Mouse (Mus musculus) Muller cell, postnatal 12 days (primary cell): ENCODE measurements around the gene Zmiz1.

Experiments used
- DNase-seq: peaks from one replicate; pipeline ENCODE4 v3.0.0-alpha.2; 2015; ENCODE audit errors: inconsistent ontology term

Zmiz1 gene

DNA sequence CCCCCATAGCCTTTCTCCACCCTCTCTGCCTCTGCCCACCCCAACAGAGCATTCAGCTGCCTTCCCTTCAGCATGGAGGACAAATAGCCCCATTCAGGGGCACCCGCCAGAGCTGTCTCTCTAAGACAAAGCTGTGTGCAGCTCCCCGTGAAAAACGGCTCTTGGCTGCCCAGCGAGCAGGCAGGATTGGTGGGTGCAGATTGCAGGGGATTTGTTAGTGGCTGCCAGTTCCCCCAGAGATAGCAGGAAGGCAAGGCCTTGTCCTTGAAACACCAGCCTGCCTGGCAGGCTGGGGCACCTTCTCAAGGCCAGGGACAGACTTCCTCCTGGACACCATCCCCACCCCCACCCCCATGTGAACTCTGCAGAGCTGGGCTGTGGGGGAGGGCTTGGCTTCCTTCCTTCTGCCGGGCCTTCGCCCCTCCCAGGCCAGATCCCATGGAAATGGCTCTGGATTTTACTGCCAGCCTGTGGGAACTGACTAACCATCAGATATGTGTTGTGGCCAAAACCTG, 128.6 kb downstream of the Zmiz1 start:
- peak; percentile 86 for DNase-seq

DNA sequence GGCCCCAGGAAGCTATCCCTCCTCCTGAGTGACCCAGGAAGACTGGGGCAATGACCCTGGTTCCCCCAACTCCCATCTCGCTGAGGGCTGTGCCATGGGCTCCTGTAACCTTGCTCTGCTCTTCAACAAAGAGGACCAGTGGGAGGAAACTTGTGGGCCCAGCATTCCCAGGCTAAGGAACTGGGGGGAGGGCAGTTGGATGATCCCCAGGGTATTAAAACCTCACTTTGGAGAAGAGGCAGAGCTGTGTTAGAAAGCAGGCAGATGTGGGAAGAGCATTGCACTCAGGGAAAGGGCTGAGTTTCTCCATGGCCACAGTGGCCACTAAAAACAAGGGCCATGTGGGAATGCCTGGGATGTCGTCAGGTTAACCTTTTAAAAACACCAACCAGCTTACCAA, 129.2 kb downstream of the Zmiz1 start:
- DNase-seq = no peak

DNA sequence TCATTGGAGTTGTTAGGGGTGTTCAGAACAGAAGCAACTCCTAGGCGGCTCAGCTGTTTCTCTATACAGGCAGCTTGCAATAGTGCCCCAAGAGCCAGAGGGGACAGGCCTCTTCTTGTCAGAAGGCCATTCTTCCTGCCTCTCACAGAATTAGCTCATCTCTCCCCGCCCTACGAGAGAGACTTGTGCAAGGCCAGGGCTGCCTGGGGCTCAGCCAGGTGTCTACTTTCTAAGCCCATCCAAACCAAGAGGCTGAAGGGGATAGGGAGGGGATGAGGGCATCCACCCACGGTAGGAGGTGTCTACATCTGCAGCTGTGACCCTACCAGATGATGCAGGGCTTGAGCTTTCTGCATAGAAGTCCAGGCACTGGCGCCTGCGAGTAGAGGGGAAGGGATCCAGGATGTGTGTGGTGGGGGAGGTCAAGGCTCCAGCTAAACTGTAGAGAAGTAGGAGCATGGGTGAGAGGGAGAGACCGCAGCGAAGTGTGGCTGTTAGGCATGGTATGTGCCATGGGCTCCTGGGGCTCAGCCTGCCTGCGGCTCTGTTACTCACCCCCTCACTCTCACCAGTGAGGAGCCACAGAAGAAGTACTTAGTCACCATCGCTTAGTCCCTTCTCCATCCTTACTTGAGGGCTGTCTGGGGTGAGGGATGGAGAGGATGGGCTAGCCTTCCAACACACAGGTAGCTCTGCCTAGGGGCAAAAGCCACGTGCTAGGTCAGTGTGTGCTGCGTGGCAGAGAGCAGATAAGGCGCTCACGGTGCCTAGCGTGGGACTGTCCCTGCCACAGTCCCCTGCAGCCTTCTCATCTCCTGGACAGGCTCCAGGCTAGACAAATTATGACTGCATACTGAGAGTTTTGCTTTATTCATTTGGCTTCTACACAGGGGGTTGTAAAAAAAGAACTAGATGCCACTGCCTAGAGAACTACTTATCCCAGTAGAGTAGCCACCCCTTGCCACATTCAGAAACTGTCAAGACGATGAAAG, 130.3 kb downstream of the Zmiz1 start:
- DNase-seq = peak; percentile 70

DNA sequence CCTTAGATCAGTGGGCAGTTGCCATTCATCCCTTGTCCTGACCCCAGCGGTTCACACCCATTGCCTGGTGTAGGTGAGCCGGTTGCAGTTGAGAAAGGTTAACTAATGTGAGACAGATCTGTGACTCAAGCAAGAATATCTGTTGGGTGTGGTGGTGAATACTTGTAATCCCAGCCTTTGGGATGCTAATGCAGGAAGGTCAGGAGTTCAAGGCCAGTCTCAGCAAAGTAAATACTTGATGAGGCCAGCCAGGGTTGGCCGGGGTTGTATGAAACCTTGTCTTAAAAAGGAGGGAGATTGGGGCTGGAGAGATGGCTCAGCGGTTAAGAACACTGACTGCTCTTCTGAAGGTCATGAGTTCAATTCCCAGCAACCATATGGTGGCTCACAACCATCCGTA, 132.0 kb downstream of the Zmiz1 start:
- DNase-seq = no peak

DNA sequence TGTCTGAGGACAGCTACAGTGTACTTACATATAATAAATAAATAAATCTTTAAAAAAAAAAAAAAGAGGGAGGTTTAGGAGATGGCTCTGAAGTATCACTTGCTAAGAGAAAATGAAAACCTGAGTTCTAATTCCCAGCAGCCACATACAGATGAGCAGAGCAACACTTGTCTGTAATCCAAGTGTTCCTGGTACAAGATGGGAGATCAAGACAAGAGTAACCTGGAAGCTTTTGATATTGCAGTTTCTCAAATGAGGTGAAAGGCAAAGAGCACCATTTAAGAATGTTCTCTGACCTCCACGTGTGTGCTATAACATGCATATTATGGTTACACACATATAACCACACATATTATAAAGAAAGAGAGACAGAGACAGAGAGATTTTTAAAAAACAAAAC, 132.4 kb downstream of the Zmiz1 start:
- no peak for DNase-seq

DNA sequence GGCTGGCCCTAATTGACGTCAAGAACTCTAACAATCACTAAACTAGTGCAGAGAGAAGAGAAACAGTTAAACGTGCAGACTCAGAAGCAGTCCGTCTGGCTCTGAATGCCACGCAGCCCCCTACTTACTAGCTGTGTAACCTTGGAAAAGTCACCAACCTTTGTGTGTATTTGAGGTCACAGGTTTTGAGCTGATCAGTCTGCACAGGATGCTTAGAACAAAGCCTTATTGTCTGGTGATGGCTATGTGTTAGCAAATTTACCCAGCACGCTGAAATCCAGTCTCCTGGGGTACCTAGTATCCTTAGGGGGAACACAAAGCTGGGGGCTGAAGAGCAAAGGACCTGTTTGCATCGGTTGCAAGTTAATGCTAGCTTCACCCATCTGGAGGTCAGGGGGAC, 133.5 kb downstream of the Zmiz1 start:
- DNase-seq = no peak

DNA sequence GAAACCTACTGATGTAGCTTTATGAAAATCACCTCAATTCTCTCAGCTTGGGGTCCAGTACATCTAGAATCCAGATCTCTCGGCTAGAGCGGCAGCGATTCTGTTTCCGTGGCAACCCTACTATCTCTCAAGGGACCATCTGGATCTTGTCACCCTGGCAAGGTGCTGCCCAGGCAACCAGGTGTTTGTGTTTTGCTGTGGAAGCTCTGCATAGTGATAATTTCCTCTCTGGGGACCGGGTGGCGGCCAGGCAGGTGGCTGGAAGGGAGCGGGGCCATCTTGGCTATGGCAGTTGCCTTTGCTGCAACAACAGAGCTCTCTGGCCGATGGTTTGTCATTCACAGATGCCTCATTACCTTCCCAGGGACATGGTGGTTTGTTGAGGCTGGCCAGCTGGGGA, 134.9 kb downstream of the Zmiz1 start:
- DNase-seq = no peak

DNA sequence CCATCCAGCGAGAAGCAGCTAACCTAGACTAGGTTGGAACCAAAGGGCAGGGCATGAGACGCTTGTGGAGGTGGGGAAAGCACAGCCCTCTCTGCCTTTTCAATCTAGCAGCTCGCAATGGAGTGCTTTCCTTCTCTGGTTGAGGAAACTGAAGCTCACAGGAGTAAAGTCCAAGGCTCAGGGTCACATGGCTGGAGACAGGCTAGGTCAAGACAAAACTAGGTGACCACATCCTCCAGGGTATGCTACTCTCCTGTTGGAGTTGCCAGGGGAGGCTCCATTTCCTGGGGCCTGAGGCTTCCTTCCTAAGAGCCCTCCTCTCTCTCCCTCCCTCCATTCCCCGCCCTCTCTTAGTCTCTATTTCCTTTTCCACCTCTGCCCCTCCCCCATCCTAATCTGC, 135.6 kb downstream of the Zmiz1 start:
- no peak for DNase-seq

DNA sequence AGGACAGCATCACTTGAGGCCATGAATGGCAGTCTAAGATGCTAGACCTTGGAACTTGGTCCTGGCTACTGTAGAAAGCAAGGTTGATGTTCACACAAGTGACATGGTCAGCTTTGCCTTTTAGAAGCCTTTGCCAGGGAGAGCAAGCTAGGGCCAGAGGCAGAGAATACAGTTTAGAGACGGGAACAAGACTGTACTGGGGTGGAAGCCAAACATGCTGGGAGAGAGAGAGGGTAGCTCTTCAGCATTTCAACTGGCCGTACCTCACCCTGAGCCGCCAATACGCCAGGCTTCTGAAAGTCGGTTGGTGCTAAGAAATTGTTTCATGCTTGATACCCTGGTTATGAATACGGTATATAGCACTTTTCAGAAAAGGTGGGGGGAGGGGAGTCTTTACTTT, 140.0 kb downstream of the Zmiz1 start:
- DNase-seq = no peak

DNA sequence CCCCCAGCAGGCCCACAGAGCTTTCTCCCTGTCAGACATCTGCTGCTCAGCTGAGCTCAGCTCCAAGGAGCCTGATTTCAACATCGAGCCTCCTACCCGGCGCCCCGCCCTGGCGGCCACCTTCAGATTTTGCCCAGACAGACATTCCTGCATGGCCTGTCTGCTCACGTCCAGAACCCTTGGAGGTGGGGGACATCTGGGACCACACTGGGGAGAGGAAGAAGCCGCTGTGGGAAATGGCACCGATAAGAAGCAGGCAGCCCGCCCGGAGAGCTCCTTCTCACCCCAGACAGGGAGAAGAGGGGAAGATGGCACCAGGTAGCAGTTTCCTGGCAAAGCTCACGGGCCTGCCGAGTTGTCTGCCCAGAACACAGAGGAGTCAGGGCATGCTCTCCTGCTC, 140.9 kb downstream of the Zmiz1 start:
- no peak for DNase-seq

DNA sequence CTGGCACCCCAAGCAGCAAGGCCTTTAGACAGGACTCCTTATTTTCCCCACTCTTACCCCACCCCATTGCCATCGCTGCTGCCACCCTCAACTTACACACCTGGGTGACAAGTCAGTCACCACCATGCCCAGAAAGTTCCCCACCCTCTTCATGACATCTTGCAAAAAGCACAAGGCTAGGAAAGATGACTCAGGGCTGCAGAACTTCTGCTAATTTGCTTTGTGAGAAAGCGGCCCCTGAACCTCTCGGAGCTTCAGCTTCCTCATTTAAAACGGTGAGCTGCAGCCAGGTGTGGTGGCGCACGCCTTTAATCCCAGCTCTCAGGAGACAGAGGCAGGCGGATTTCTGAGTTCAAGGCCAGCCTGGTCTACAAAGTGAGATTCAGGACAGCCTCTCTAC, 141.4 kb downstream of the Zmiz1 start:
- no peak for DNase-seq

DNA sequence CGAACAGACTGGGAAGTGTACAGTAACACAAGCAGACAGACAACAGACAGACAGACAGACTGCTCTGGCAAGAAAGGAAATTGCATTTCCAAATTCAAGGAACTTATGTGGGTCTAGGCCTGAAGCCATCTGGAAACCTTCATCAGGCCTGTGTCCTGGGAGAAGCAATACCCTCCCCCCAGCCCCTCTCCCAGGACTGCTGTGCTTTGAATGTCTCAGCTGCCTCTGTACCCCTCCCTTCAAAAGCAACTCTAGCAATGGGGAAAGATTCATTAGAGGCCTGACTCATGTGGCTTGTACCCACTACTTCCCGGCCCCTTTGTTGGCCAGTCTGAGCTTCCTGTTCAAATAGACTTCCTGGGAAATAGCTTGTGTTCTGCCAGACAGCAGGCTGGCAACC, 142.0 kb downstream of the Zmiz1 start:
- peak; percentile 42 for DNase-seq

DNA sequence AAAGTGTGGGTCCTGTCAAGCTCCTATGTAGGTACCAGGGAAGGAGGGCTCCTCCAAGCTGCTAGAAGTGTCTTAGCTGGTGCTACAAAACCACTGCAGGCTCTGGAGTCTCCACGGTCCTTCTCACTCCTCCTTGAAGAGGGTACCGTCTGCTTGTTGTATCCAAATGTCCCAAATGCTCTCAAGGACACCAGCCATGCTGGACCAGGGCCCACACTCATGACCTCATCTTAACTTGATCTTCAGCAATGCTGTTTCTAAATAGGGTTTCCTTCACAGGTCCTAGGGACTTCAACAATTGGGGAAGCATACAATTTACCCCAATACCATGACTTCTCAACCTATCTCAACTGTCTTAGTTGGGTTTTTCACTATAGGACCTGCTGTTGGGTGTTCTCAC, 143.0 kb downstream of the Zmiz1 start:
- no peak for DNase-seq

DNA sequence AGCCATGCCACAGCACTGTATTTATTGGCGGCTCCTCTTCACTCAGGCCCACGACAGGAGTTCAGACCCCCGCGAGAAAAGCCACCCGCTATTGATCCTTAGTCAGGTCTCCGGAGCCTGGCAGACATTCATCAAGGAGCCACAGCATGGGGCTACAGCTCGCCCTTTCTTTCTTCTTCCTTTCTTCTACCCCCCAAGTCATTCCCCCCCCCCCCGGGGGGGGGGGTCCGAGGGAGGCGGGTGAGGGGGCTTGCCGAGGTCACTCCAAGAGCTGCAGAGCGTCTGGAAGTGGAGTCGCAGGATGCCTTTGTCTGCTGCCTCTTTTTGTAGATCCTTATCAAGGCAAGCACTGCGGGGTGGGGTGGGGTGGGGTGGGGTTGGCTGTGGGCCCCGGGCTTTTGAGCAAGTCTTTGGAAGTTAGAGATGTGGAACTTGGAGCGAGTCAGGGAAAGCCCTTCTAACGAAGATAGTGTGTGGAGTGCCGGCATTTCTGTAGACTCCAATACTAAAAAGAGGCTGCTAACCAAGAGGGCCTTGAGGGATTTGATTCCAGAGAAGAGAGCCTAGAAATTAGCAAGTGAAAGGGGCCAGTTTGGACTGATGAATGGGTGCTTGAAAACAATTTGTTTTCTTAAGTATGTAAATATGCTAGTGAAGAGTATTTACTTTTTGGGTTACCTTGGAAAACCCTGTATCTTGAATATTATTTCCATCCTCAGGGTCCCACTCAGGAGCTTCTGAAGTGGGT, 145.6 kb downstream of the Zmiz1 start:
- DNase-seq = no peak

DNA sequence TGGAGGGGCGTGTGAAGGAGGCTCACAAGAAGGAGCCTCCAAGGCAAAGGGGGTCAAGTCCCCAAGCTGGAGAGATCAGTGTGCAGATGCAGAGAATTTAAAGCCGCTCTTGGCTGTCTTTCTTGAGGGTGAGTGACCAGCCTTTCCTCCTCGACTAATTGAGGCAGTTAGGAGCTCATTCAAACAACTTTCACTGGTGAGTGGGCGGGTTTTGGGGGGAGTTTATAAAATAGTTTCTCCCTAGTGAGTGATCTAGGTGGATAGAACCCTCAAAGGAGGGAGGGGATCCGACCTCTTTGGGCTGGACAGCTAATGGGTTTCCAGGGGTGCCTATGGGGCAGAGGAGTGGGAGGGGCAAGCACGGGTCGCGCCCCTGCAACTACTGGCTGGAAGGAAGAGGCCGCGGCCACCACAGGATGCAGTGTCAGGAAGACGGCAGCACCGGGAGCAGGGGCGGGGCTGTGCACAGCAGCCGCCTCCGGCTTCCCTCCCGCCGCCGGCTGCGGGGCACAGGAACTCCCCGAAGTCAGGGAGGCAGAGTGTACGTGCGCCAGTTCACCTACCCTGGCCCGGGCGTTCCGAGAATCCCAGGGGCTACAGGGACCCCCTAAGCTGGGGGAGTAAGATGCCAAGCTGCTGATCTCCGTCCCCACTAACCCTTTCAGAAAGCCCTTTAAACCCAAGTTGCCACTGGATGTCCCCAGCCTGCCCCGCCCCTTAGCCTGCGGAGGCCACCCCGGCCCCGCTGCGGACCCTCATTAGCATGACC, 147.6 kb downstream of the Zmiz1 start:
- DNase-seq = peak; percentile 74

DNA sequence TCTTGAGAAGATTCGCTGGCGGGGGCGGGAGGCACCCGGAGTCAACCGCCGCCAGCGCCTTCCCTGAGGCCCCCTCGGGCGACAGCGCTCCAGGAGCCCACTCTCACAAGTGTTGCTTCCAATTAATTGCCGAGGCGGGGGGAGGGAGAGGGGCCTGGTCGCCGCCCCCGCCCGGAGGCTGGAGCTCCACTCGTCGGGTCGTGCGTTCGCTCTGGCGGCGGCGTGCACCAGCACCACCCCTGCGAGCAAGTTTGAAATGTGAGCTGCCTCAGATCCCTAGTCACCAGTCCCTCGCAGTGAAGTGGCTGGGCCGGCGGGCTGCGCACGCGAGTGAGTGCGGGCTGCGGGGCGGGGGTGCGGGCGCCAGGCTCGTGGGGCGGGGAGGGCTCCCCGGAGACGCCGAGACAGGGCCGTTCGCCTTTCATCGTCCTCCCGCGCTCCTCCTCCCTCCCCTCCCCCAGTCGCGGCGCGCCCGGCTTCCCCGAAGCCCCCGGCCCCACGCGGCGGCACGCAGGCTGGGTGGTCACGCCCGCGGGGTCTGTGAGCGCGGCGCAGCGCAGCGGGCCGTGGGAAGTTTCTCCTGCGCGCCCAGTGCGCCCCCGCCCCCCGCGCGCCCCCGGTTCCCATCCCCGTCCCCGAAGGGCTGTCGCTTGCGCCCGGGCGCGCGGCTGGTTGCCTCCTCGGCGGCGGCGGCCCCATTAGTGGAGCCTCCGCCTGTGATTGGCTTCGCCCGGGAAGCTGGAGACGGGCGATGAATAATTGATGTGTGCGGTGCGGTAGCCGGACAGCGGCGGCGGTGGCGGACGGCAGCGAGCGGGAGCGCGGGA, 148.4 kb downstream of the Zmiz1 start:
- peak; percentile 74 for DNase-seq

DNA sequence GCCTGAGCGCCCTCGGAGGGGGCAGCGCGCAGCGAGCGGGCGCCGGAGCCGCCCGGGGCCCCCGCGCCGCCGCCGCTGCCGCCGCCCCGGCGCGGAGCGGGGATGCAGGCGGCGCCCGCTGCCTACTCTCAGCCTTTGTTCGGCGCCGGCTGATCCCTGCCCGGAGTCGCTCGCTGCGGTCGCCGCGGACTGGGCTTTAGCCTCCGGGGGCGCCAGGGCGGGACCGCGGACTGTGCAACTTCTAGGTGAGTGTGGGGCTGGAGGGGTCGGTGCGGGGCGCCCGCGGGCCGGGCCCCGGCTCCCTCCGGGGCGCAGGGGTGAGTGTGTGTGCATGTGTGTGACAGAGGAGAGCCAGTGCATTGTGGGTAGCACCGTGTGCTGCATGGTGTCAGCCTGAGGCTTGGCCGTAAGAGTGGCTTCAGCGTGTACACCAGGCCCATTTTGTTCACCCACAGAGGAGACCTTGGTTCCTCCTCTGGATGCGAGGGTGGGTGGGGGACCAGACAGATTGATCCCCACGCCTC, 149.0 kb downstream of the Zmiz1 start:
- peak; percentile 49 for DNase-seq

DNA sequence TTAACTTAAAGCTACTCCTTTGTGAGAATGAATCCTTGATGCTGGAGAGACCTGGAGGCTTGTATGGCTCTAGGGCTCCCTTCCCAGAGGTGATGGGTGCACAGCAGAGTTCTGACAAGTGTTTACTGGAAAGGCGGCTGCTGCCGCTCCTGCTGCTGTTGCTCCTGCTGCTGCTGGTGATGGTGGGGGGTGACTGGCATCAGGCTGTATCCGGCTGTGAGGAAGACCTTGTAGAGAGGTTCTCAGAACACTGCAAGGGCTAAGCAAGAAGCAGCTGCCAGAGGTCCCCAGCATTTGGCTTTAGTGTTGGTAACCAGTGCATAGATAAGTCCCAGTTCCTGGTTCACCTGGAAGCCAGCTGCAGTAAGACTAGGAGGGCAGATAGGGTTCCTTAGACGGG, 149.6 kb downstream of the Zmiz1 start:
- DNase-seq = no peak

DNA sequence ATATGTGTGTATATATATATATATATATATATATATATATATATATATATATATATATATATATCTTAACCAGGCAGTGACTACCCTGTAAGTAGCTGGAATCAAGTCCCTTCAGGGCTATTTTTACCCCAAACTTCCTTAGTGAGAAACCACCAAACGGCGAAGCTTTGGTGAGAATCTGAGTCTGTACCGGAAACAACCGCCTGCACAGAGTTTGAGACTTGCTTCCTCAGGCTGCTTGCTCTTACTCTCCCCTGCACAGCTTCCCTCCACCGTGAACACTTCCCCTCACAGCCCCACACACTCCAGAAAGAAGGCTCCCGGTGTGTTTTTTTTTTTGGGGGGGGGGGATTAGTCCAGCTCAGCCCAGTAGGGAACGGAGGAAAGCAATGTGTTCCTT, 150.4 kb downstream of the Zmiz1 start:
- no peak for DNase-seq

DNA sequence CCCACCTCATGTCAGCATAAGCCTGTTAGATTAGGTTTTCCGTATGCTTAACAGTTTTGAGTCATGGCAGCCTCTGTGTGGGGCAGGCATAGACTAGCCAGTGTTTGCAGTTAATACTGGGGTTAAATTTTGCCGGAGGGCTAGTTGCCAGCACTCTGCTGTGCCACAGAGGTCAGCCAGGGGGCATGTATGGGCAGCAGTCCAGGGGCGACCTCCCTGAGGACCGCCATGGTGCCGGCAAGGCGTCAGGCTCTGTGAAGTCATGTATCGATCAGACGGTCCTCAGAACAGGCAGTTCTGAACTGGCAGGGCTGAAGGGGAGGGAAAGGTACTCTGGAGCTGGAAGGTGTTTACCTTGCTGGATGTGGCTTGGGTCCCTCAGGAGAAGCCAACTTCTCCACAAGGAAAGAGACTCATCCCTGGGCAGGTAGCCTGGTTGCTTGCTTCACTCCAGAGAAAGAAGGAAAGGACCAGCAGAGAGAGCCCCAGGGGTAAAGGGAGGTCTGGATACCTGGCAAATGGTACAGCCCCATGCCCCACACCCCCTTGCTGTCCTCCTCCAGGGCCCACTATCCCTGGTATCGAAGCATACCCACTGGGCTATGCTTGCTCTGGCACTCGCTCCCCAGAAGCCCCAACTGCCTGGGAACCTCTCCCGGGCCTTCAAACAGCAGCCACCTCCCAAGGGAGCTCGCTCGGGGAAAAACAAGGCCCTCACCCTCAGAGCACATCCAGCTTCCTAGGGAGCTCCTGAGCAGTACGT, 151.6 kb downstream of the Zmiz1 start:
- no peak for DNase-seq
